Mouse (Mus musculus): ENCODE results near the gene Gm49378. TPM values are rescaled to one million over a fixed set of nuclear protein-coding genes. Genes with fewer than 3 reads are reported as not detected.

Gm49378 gene
- 1 to 10 TPM; 1.7 to 3.5 TPM for total RNA-seq (2023)

DNA sequence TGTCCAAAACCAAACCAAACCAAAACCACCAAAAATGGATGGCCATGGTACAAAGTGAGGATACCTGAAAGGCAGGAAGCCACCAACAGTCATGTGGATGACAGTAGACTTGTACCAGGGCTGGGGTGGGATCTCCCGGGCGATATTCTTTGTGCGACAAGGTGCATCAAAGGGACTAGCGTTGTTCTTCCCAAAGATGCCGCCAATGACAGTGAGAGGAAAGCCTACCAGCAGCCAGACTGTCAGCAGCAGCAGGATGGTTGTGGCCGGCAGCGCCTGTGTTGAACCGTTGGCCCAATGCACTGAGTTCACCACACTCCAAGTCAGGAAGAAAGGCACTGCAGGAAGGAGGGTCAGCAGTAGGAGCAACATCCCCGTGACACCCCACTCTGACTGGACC, at the start of gene Gm49378:
TSS of gene Gm49378 (minus strand) at position 101 of the 400 bp plus-strand sequence.

GRCm38 (mm10) chr14:55681160-55682117, 43.7 kb upstream of the Gm49378 start, which contains the start of gene Tinf2:
TSS of gene Tinf2 (minus strand) at chr14:55681820.

GRCm38 (mm10) chr14:55671833-55672740, 34.4 kb upstream of the Gm49378 start, which contains the start of the genes Gmpr2 and Nedd8:
TSS of gene Gmpr2 (plus strand) at chr14:55671941.
TSS of gene Nedd8 (minus strand) at chr14:55672124.

GRCm38 (mm10) chr14:55659960-55660573, 22.4 kb upstream of the Gm49378 start, which contains the start of gene Mdp1:
TSS of gene Mdp1 (minus strand) at chr14:55660508.

GRCm38 (mm10) chr14:55649884-55650283, 12.2 kb upstream of the Gm49378 start, which contains the start of gene Tssk4:
TSS of gene Tssk4 (plus strand) at chr14:55650184.

GRCm38 (mm10) chr14:55643060-55643907, 5.6 kb upstream of the Gm49378 start, which contains the start of gene Tm9sf1:
TSS of gene Tm9sf1 (minus strand) at chr14:55643806.

DNA sequence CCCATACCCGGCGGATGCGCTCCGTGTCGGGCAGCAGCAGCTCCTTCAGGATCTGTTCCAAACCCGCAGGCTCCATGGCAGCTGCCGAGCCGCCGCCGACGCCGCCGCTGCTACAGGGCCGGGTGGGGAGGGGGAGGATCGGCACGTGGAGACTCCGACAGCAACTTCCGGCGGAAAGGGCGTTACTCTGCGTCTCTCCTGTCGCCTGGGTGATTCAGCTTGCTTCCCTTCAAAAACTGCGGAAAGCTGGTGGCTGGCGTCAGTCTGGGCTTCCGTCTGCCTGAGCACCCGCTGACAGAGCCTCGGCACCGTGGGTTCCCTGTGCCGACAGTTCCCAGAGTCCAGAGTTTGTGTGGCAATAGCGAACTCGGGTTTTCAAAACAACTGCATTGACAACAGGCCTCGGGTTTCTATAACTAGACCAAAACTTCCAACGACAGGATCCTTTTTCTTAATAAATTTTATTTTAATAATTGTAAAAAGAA, 2.1 kb downstream of the Gm49378 start, which contains the start of gene Ipo4:
TSS of gene Ipo4 (minus strand) at position 435 of the 485 bp plus-strand sequence.

DNA sequence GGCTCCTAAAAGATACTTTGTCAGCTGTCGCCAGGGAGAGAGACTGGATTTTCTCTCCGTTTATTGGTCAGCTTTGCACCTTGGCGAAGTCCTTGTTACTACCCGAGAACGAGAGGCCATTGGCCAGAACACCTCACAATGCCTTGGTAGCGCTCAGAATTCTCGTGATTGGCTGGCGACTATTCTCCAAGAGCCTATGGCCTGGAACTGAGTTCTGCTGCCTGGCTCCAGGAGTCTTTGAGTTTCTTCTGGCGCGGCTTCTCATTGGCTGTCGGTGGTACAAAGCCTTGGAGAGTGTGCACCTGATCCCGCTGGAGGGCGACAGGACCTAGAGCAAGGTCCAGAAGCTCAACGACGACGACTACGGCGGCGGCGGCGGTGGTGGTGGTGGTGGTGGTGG, 19.9 kb downstream of the Gm49378 start, which contains the start of gene Rec8:
TSS of gene Rec8 (plus strand) at position 216 of the 400 bp plus-strand sequence.

DNA sequence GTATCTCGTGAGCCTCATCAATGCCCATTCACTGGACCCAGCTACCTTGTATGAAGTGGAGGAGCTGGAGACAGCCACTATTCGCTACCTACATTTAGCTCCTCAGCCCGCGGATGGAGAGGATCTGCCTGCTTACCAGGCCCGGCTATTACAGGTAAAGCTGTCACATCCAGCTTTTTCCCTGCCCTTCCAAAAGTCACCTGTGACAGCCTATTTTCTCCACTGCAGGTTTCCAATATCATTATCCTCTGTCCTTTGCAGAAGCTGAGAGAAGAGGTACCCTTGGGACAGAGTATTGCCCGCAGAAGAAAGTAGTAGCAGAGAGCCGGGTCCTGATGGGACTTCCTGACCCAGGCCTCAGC, 34.4 kb downstream of the Gm49378 start, which contains the start of gene Irf9:
TSS of gene Irf9 (plus strand) at position 301 of the 362 bp plus-strand sequence.

DNA sequence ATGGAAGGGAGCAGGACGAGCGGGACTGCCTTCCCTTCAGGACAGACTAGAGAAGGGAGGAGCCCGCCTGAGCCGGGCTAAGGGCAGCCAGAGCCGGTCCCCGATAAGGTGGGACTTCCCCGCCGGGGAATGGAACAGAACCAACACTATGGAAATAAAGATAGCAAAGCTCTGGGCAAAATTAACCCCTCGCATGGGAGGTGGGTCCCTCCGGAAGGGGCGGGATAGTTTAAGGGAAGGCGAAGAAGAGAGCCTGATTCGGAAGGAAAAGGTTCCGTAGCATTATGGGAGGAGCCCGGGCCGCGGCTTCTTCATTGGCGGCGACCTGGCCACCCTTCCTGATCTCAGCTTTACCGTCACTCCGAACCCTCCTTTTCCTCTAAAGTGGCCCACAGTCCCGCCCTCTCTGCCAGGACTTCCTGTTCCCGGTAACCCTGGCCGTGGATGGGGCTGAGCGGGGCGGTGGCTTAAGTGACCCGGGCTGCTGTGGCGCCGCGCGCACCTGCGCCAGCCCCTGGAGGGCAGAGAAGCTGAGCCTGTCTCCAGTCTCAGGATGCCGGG, 46.3 kb downstream of the Gm49378 start, which contains the start of gene Rnf31:
TSS of gene Rnf31 (plus strand) at position 378 of the 561 bp plus-strand sequence.

GRCm38 (mm10) chr14:55590748-55591330, 46.9 kb downstream of the Gm49378 start, which contains the start of gene Psme2:
TSS of gene Psme2 (minus strand) at chr14:55591113.

DNA sequence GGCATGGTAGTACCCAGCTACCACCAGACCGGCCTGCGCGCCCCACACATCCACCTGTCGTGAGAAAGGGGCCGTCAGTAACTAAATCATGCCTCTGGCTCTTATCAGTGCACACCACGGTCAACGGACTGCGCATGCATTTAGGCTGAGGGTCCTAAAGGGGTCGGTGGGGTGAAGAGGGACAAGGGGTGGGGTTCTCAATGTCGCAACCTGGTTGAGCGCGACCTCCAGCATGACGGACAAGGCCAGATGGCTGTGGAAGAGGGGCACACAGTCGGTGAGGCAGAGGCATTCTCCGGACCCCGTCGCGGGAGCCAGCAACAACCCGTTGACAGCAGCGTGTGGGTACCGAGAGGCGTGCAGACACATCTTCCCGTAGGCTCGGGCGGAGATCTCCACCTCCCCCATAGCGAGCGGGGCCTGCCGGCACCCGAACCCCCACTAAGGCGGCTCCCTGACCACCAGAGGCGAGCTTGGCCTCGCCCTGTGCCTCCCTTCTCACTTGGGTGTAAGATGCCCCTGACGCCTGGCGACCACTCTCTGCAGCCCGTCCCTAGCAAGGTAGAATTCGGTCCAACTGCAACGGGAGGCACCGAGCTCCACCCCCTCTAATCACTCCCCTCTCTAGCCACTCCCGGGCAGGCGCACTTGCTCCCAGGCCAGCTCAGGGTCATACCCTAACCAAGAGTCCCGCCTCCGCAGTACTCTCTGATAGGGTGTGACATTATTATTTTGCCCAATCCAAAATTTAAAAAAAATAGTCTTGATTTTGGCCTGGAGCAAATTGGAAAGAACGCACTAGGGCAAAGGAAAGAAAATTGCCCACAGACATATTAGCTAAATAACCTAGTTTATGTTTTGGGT, 52.8 kb downstream of the Gm49378 start, which contains the start of gene Emc9:
TSS of gene Emc9 (minus strand) at position 601 of the 864 bp plus-strand sequence.

Other genes starting within 250 kb of the Gm49378 start
- gene Dhrs4, start 159.1 kb downstream of the Gm49378 start, total RNA-seq (2023), result 10 to 100 TPM; 22.3 to 32.4 TPM
- gene Carmil3, start 147.2 kb downstream of the Gm49378 start, total RNA-seq (2023), result 1 to 10 TPM; 4.1 to 5.0 TPM
- gene Cpne6, start 127.5 kb downstream of the Gm49378 start, total RNA-seq (2023), result not detected
- gene Nrl, start 112.9 kb downstream of the Gm49378 start, total RNA-seq (2023), result not detected
- gene Pck2, start 97.6 kb downstream of the Gm49378 start, total RNA-seq (2023), result 10 to 100 TPM; 64.0 to 67.0 TPM
- gene Dcaf11, start 77.9 kb downstream of the Gm49378 start, total RNA-seq (2023), result 10 to 100 TPM; 86.0 to 92.9 TPM
- gene A730061H03Rik, start 77.5 kb downstream of the Gm49378 start, total RNA-seq (2023), result 10 to 100 TPM in 1 of 2 experiments, 1 to 10 TPM in 1; 8.3 to 10.5 TPM
- gene Fitm1, start 62.3 kb downstream of the Gm49378 start, total RNA-seq (2023), result not detected
- 100 to 1,000 TPM; 235 to 258 TPM for gene Psme1, start 59.8 kb downstream of the Gm49378 start, total RNA-seq (2023)
- gene Emc9, start 52.6 kb downstream of the Gm49378 start, total RNA-seq (2023), result 1 to 10 TPM; 5.3 to 5.5 TPM
- gene Psme2, start 46.8 kb downstream of the Gm49378 start, total RNA-seq (2023), result 100 to 1,000 TPM; 310 to 354 TPM
- gene Rnf31, start 46.2 kb downstream of the Gm49378 start, total RNA-seq (2023), result 100 to 1,000 TPM; 122 to 132 TPM
- gene Irf9, start 34.3 kb downstream of the Gm49378 start, total RNA-seq (2023), result 100 to 1,000 TPM in 1 of 2 experiments, 10 to 100 TPM in 1; 96.0 to 123 TPM
- gene Rec8, start 19.9 kb downstream of the Gm49378 start, total RNA-seq (2023), result 1 to 10 TPM in 1 of 2 experiments, under 1 TPM in 1; 0.92 to 1.3 TPM
- gene Ipo4, start 1.9 kb downstream of the Gm49378 start, total RNA-seq (2023), result 10 to 100 TPM; 60.2 to 61.5 TPM
- 10 to 100 TPM; 46.3 to 48.5 TPM for gene Tm9sf1, start 5.9 kb upstream of the Gm49378 start, total RNA-seq (2023)
- 1 to 10 TPM; 2.9 to 4.8 TPM for gene Tssk4, start 12.3 kb upstream of the Gm49378 start, total RNA-seq (2023)
- 10 to 100 TPM; 47.2 to 57.2 TPM for gene Mdp1, start 22.6 kb upstream of the Gm49378 start, total RNA-seq (2023)
- gene Gmpr2, start 34.0 kb upstream of the Gm49378 start, total RNA-seq (2023), result 10 to 100 TPM; 28.5 to 30.2 TPM
- gene Nedd8, start 34.2 kb upstream of the Gm49378 start, total RNA-seq (2023), result 100 to 1,000 TPM; 171 to 189 TPM
- gene Tinf2, start 43.9 kb upstream of the Gm49378 start, total RNA-seq (2023), result 100 to 1,000 TPM; 130 to 157 TPM
- gene Tgm1, start 76.0 kb upstream of the Gm49378 start, total RNA-seq (2023), result 1 to 10 TPM; 1.8 to 2.0 TPM
- 10 to 100 TPM; 81.0 to 97.5 TPM for gene Rabggta, start 84.4 kb upstream of the Gm49378 start, total RNA-seq (2023)
- 10 to 100 TPM; 25.6 to 29.9 TPM for gene Dhrs1, start 107.8 kb upstream of the Gm49378 start, total RNA-seq (2023)
- gene Nop9, start 107.8 kb upstream of the Gm49378 start, total RNA-seq (2023), result 10 to 100 TPM; 32.3 to 39.4 TPM
- not detected for gene Cideb, start 120.6 kb upstream of the Gm49378 start, total RNA-seq (2023)
- under 1 TPM; 0.52 to 0.53 TPM for gene Ltb4r2, start 123.5 kb upstream of the Gm49378 start, total RNA-seq (2023)
- gene Ltb4r1, start 128.1 kb upstream of the Gm49378 start, total RNA-seq (2023), result not detected
- under 1 TPM in 1 of 2 experiments, not detected in 1; 0.44 TPM for gene Adcy4, start 146.2 kb upstream of the Gm49378 start, total RNA-seq (2023)
- 10 to 100 TPM; 57.2 to 75.3 TPM for gene Ripk3, start 151.0 kb upstream of the Gm49378 start, total RNA-seq (2023)
- not detected for gene Nfatc4, start 185.2 kb upstream of the Gm49378 start, total RNA-seq (2023)
- gene Nynrin, start 216.1 kb upstream of the Gm49378 start, total RNA-seq (2023), result not detected
- gene Cbln3, start 246.5 kb upstream of the Gm49378 start, total RNA-seq (2023), result under 1 TPM in 1 of 2 experiments, not detected in 1; 0.32 TPM
- gene Khnyn, start 247.1 kb upstream of the Gm49378 start, total RNA-seq (2023), result 100 to 1,000 TPM; 111 to 115 TPM